Mouse (Mus musculus) myocyte (in vitro differentiated cells): ENCODE measurements around the gene Jade1. TPM values are rescaled to one million over a fixed set of nuclear protein-coding genes. Genes with fewer than 3 reads are reported as not detected.

Source experiments
- H3K27me3 ChIP-seq: one replicate; pipeline ENCODE4 v1.6.1; 2011; ENCODE audit not compliant: control insufficient read depth, insufficient read depth, insufficient read length
- H3K36me3 ChIP-seq: one replicate; pipeline ENCODE4 v1.6.1; 2011; ENCODE audit not compliant: control insufficient read depth, insufficient read depth
- H3K4me2 ChIP-seq: one replicate; pipeline ENCODE4 v1.6.1; 2011; ENCODE audit warnings: low read depth, control low read depth
- H3K4me3 ChIP-seq: one replicate; pipeline ENCODE4 v1.5.1; 2011; ENCODE audit warnings: mild to moderate bottlenecking, control low read depth, moderate library complexity
- H3K79me2 ChIP-seq: one replicate; pipeline ENCODE4 v1.6.1; 2011; ENCODE audit not compliant: control insufficient read depth, insufficient read depth
- H3ac ChIP-seq: one replicate; pipeline ENCODE4 v1.6.1; 2011; ENCODE audit not compliant: control insufficient read depth, insufficient read length
- CEBPB ChIP-seq: IDR thresholded peaks from 2 replicates; pipeline ENCODE4 v1.6.1; 2011; ENCODE audit warnings: mild to moderate bottlenecking, moderate library complexity; ENCODE audit not compliant: poor library complexity, insufficient read depth, severe bottlenecking
- E2F4 ChIP-seq: IDR thresholded peaks from one replicate; pipeline ENCODE4 v1.6.1; 2011; ENCODE audit warnings: mild to moderate bottlenecking, control low read depth, moderate library complexity; ENCODE audit not compliant: insufficient read depth
- MAX ChIP-seq: IDR thresholded peaks from one replicate; pipeline ENCODE4 v1.6.1; 2011; ENCODE audit warnings: low read depth, mild to moderate bottlenecking, control low read depth
- MYOD1 ChIP-seq, 3 experiments: IDR thresholded peaks; one replicate each; pipeline ENCODE4 v1.6.1; 2011; ENCODE audit warnings: control low read depth in 2 of 3, low read depth in 2 of 3, mild to moderate bottlenecking in 2 of 3, moderate library complexity in 1 of 3; ENCODE audit not compliant: insufficient read length in 2 of 3, control insufficient read depth in 1 of 3
- MYOG ChIP-seq, 3 experiments: IDR thresholded peaks; one replicate each; pipeline ENCODE4 v1.6.1; 2011; ENCODE audit warnings: control low read depth in 2 of 3, low read depth in 2 of 3, mild to moderate bottlenecking in 2 of 3; ENCODE audit not compliant: insufficient read length in 2 of 3, control insufficient read depth in 1 of 3, insufficient read depth in 1 of 3
- POLR2A ChIP-seq: IDR thresholded peaks from one replicate; pipeline ENCODE4 v1.6.1; 2011; ENCODE audit warnings: low read depth, mild to moderate bottlenecking, control low read depth, moderate library complexity; ENCODE audit not compliant: insufficient read length
- POLR2AphosphoS2 ChIP-seq: IDR thresholded peaks from one replicate; pipeline ENCODE4 v1.6.1; 2011; ENCODE audit warnings: low read depth, control low read depth; ENCODE audit not compliant: insufficient read length
- REST ChIP-seq: IDR thresholded peaks from one replicate; pipeline ENCODE4 v1.6.1; 2011; ENCODE audit warnings: mild to moderate bottlenecking, control low read depth, moderate library complexity; ENCODE audit not compliant: insufficient read depth, insufficient read length
- SRF ChIP-seq: IDR thresholded peaks from one replicate; pipeline ENCODE4 v1.6.1; 2011; ENCODE audit warnings: low read depth; ENCODE audit not compliant: control insufficient read depth, insufficient read length
- TCF12 ChIP-seq: IDR thresholded peaks from one replicate; pipeline ENCODE4 v1.6.1; 2011; ENCODE audit warnings: mild to moderate bottlenecking, control low read depth; ENCODE audit not compliant: poor library complexity, insufficient read depth, severe bottlenecking
- TCF3 ChIP-seq: IDR thresholded peaks from one replicate; pipeline ENCODE4 v1.6.1; 2011; ENCODE audit warnings: low read depth, control low read depth; ENCODE audit not compliant: insufficient read length
- USF1 ChIP-seq: IDR thresholded peaks from one replicate; pipeline ENCODE4 v1.6.1; 2011; ENCODE audit warnings: low read depth, mild to moderate bottlenecking, control low read depth, moderate library complexity
- polyA plus RNA-seq: library from polyadenylated mRNA; unstranded; fragments of >200 nt; fragmentation: generic; extraction: Trizol; gene quantifications from one replicate; pipeline ENCODE4 v1.2.1, GENCODE M21; 2012; ENCODE audit warnings: missing spikeins

Jade1 gene
- polyA plus RNA-seq, 1 experiment: 8.8 TPM

GRCm38 (mm10) chr3:41655642-41656041 is 100.1 kb downstream of the Jade1 start:
- H3K36me3 ChIP-seq: no peaks in the 10 kb centered on the region
- no peak overlapping the region for H3K4me2 ChIP-seq
- TF ChIP-seq CEBPB (no peak), E2F4 (no peak), POLR2A (no peak), MAX (no peak), TCF12 (no peak), USF1 (no peak), POLR2AphosphoS2 (no peak), MYOG (IDR thresholded peaks at IDR 0.05; ENCODE audit: control insufficient read depth in 1 of 3, insufficient read depth in 1 of 3, insufficient read length in 2 of 3, low read depth in 2 of 3) (no peak), REST (no peak), MYOD1 (IDR thresholded peaks at IDR 0.05; ENCODE audit: control insufficient read depth in 1 of 3, insufficient read length in 2 of 3, low read depth in 2 of 3) (no peak), SRF (no peak), TCF3 (no peak)
- no peak overlapping the region for H3K4me3 ChIP-seq
- H3K79me2 ChIP-seq: no peaks in the 10 kb centered on the region
- H3K27me3 ChIP-seq: no peaks in the 10 kb centered on the region
- H3ac ChIP-seq: no peak overlapping the region

Other genes with a start within 250 kb of the Jade1 start
- gene Sclt1, start 186.8 kb downstream of the Jade1 start, polyA plus RNA-seq: 1.6 TPM
- gene D3Ertd751e, start 186.9 kb downstream of the Jade1 start, polyA plus RNA-seq: 0.58 TPM